Mouse (Mus musculus) small intestine, adult 2 months (tissue): ENCODE data around the gene Doc2g.

Source experiments
- CTCF ChIP-seq: fragments of 200-500 bp; IDR thresholded peaks from 2 replicates; pipeline ENCODE4 v1.5.1; 2012; ENCODE audit warnings: low read depth, mild to moderate bottlenecking, control low read depth, inconsistent platforms, low read length, moderate library complexity, mixed read lengths; ENCODE audit not compliant: insufficient replicate concordance, insufficient read length; ENCODE audit errors: extremely low read depth
- POLR2A ChIP-seq: fragments of 200-500 bp; IDR thresholded peaks from 2 replicates; pipeline ENCODE4 v1.6.1; 2012; ENCODE audit warnings: low read depth, mild to moderate bottlenecking, control low read depth, inconsistent platforms, low read length, moderate library complexity

DNA sequence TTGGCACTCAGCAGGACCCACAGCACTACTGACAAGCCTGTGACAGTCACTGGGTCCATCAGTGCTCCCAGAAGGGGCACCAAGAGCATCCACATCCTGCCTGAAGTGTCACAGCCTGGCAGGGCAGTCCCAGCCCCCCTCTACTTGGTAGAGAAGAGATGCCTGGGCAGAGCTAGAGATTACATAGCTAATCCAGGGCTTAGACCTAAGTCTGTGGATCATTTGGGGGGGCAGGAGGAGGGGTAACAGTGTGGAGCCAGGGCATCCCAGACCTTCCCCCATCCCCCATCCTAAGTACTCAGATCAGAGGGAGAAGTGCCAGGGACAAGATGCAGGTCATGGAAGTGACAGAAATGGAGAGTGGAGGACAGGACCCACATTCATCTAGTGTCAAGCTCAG is 11.7 kb downstream of the Doc2g start:
- no peak for TF ChIP-seq POLR2A
- no peak for TF ChIP-seq CTCF
